Mouse (Mus musculus) telencephalon, adult 2 months (tissue): ENCODE measurements at regions not wholly inside any gene's neighbourhood (a gene's known extent, or its start where the extent isn't known, plus 50 kb on each side); places are given as distances from the start of the nearest gene placed in this dataset.

ENCODE experiments used
- DNase-seq: peaks from one replicate; pipeline ENCODE4 v3.0.0-alpha.2; 2011; ENCODE audit warnings: low read depth, low spot score

DNA sequence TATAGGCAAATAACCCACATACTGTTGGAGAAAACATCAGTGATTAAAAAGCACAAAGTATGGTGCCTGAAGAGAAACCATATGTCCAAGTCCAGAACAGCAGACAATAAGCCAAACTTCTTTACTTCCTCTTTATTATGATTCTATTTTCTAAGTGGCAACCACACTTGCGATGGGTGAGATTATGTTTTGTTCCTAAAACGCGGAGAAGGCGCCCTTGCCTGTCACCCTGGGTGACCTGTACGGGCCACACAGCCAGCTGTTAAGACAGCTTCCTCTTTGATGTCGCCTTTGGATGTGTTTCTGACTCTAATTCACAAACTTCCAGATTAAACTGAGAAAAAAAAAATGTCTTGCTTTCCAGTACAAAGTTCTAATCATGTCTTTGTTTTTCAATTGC lies 83.9 kb upstream of the Sgip1 start:
- DNase-seq = no peak

DNA sequence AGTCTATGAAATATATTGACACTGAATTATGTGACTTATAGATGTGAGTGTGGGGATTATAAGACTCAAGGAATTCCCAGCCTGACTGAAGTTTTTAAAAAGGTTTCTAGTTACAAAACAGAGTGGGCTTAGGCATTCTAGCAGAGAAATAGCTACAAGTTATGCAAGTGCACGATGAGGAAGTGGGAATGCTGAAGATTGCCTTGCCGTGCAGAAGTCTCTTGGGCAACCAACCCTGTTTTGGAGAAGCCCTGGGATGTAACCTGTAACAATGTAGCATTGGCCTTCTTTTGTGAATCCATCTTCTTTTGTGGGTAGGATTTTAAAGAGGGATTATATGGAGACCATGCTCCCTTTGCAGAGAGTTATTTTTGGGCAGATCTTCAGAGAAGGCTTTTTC lies 82.5 kb upstream of the Sgip1 start:
- DNase-seq = no peak

DNA sequence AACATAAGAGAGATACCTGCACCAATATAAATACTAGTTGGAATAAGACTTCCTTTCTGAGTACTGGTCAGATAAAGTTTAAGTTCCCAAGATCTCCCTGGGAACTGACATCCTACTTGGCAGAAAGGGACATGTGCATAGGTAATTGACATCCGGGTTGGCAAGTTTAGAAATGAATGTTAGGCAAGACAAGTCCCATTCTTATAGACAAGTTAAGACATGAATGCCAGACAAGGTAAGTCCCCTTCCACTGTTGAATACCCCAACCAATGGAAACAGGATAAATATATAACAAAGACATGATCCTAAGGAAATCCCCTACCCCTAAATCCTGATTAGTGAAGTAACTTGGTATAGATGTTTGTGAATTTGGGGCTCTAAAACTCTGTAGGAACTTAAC lies 77.5 kb upstream of the Sgip1 start:
- DNase-seq = no peak

DNA sequence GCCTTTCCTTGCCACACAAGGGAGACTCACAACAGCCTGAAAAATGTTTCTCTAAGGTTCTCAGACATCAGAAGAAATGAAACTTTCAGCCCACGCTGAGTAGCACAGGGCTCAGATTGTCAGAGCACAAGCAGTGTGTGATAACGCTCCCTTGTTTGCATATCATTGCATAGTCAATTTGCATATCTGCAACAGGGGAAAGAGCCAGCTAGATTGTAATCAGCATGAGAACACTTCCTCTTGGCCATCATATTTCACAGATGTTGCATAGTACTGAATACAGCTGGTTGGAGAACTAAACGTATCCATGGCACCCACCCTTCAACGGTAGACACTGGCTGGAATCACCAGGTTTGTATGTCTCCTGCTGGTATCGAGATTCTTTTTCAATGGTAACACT lies 58.9 kb upstream of the Sgip1 start:
- no peak for DNase-seq

DNA sequence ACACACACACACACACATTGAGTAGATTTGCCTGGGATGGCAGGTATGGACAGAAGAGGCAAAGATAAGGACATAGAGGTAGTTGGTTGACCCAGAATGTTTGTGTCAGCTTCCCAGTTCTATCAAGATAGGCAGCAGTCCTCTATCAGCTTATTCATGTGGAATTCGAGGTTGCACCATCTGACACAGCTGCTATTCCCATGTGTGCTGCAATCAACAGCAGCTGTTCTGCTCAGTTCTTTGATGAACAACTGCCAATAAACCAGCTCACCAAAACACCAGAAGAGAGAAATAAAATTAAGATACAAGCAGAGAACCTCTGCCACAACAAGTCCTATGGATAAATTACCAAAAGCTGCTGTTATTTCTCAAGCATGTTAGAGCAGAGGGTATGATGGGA lies 56.1 kb upstream of the Sgip1 start:
- peak; percentile 9 for DNase-seq

DNA sequence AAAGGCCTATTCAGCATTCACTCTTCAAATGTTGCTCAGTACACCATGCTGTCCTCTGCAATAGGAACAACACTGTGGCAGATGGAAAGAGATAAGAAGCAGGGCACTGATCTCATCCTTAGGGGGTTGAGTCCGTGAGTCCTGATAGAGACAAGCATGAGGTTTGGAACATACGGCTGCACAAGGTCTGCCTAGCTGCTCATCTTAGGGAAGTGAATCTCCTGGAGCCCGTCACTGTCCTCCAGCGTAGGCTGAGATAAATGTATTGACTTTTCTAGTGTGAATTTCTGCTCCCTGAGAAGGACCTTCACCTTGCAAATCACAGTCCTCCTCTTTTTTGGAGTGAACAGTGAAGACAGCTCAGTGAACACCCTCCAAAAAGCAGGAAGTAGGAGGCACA lies 52.7 kb upstream of the Sgip1 start:
- no peak for DNase-seq
